ENCODE assay signal across 24 mouse cellular contexts in the genomic region with DNA sequence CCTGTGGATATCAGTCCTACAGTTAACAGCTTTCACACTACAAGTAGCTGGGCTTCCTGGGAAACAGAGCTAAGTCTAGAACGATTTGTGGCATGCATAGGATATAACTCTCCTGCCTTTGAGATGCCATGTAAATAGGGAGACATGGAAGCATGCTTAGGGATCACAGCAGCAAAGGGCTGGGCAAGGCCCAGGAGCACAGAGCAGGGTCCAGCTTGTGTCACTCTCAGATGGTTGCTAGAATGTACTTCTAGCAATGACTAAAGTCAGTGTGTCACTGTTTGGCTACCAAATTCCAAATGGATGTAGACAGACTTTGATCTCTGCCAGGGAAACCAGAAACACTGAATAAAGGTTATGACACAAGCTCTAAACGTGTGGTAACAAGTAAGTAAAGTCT.
DNase-seq lines count a peak whose midpoint lies in the region; ATAC-seq and TF ChIP-seq lines count a peak whose summit lies in the region.
"Had no signal": no experiment of that assay in that cellular context is flagged by ENCODE, and none has a peak within 500 bp of the region (broad histone marks: within the 10 kb centered on the region; RNA-seq: fewer than 3 reads in every experiment).

No protein-coding gene starts in this region.

- ATAC-seq in heart, embryonic 13.5 days (ENCODE audit: extremely low read depth, insufficient number of reproducible peaks, low FRiP score, low TSS enrichment): no peak
- peak; percentile 95 for ATAC-seq in liver, postnatal 0 days
- peak; percentile 35; the same call in 1 of the 2 replicates for ATAC-seq in intestine, embryonic 15.5 days
- peak; percentile 74 for ATAC-seq in stomach, postnatal 0 days (ENCODE audit: low FRiP score, low TSS enrichment)
- ATAC-seq in forebrain, postnatal 0 days: no peak
- ATAC-seq: activated CD4-positive, CD25-positive, alpha-beta regulatory T cell, adult 4 months; forebrain, embryonic 14.5 days; hindbrain, embryonic 16.5 days had no signal

- TF ChIP-seq CTCF in liver, postnatal 0 days (IDR thresholded peaks at IDR 0.05; ENCODE audit: low read depth): no peak
- TF ChIP-seq CTCF in stomach, postnatal 0 days (IDR thresholded peaks at IDR 0.05; ENCODE audit: low read depth): no peak
- no peak for TF ChIP-seq CTCF in forebrain, postnatal 0 days (IDR thresholded peaks at IDR 0.05; ENCODE audit: low read depth)

- TF ChIP-seq EP300 in liver, postnatal 0 days (IDR thresholded peaks at IDR 0.05; ENCODE audit: low read depth): no peak
- no peak for TF ChIP-seq EP300 in stomach, postnatal 0 days (optimal IDR thresholded peaks at IDR 0.05)

- no peak overlapping the region for H3K9ac ChIP-seq in heart, embryonic 13.5 days
- H3K9ac ChIP-seq in liver, postnatal 0 days (replicated peaks): no peak overlapping the region
- H3K9ac ChIP-seq in intestine, embryonic 15.5 days: no peak overlapping the region
- H3K9ac ChIP-seq in stomach, postnatal 0 days (ENCODE audit: low read length): no peak overlapping the region
- H3K9ac ChIP-seq in forebrain, postnatal 0 days: no peak overlapping the region
- H3K9ac ChIP-seq: embryonic facial prominence, embryonic 12.5 days; embryonic facial prominence, embryonic 15.5 days; hindbrain, embryonic 13.5 days had no signal

- H3K4me1 ChIP-seq in heart, embryonic 13.5 days: peaks cover 28% of the 10 kb centered on the region
- 0 out of 2 replicates have a peak, but pooled peaks cover 2% of the 10 kb centered on the region for H3K4me1 ChIP-seq in liver, postnatal 0 days (ENCODE audit: insufficient read depth)
- H3K4me1 ChIP-seq in intestine, embryonic 15.5 days (replicated peaks): no peaks in the 10 kb centered on the region
- H3K4me1 ChIP-seq in stomach, postnatal 0 days (replicated peaks; ENCODE audit: control insufficient read depth, insufficient read depth): 0 out of 2 replicates have a peak, but pooled peaks cover 2% of the 10 kb centered on the region
- H3K4me1 ChIP-seq in forebrain, postnatal 0 days (ENCODE audit: insufficient read depth): no peaks in the 10 kb centered on the region
- H3K4me1 ChIP-seq: embryonic facial prominence, embryonic 15.5 days had no signal

- no peaks in the 10 kb centered on the region for H3K27me3 ChIP-seq in heart, embryonic 13.5 days (replicated peaks)
- no peaks in the 10 kb centered on the region for H3K27me3 ChIP-seq in liver, postnatal 0 days (ENCODE audit: insufficient read depth, low read length)
- H3K27me3 ChIP-seq in intestine, embryonic 15.5 days (replicated peaks): no peaks in the 10 kb centered on the region
- H3K27me3 ChIP-seq in stomach, postnatal 0 days (ENCODE audit: control insufficient read depth, insufficient read depth, low read length): no peaks in the 10 kb centered on the region
- H3K27me3 ChIP-seq in forebrain, postnatal 0 days (ENCODE audit: insufficient read depth, low read length): no peaks in the 10 kb centered on the region
- H3K27me3 ChIP-seq: embryonic facial prominence, embryonic 12.5 days; embryonic facial prominence, embryonic 15.5 days; hindbrain, embryonic 13.5 days had no signal

- no peak for DNase-seq in heart, postnatal 25 days (ENCODE audit: low spot score)
- DNase-seq in liver, postnatal 0 days: no peak
- DNase-seq in liver: no peak
- no peak for DNase-seq in stomach, postnatal 0 days (ENCODE audit: low spot score)
- DNase-seq in forebrain, postnatal 0 days: no peak
- no peak for DNase-seq in retina, embryonic 14.5 days (ENCODE audit: low spot score)
- DNase-seq: adrenal gland, postnatal 10 days; adrenal gland, postnatal 36 days; cerebellum, adult 18-20 months; cerebellum, adult 9-10 months; cerebellum, postnatal 14 days; gastrocnemius, postnatal 25 days; heart, adult 2 months; heart, postnatal 14 days had no signal

- H3K9me3 ChIP-seq in heart, embryonic 13.5 days: no peaks in the 10 kb centered on the region
- H3K9me3 ChIP-seq in liver, postnatal 0 days (ENCODE audit: low read length): no peaks in the 10 kb centered on the region
- H3K9me3 ChIP-seq in intestine, embryonic 15.5 days: no peaks in the 10 kb centered on the region
- no peaks in the 10 kb centered on the region for H3K9me3 ChIP-seq in stomach, postnatal 0 days (ENCODE audit: control insufficient read depth, low read length)
- no peaks in the 10 kb centered on the region for H3K9me3 ChIP-seq in forebrain, postnatal 0 days (ENCODE audit: low read length)
- H3K9me3 ChIP-seq: embryonic facial prominence, embryonic 12.5 days; embryonic facial prominence, embryonic 15.5 days; hindbrain, embryonic 10.5 days; hindbrain, embryonic 13.5 days had no signal

- intact Hi-C loops in heart, postnatal 25 days (cut with DNase I): no loop called here

- peak overlapping the region; percentile 37; the same call in 1 of the 2 replicates for H3K27ac ChIP-seq in heart, embryonic 13.5 days (replicated peaks)
- H3K27ac ChIP-seq in liver, postnatal 0 days (ENCODE audit: low read depth): no peak overlapping the region
- no peak overlapping the region for H3K27ac ChIP-seq in intestine, embryonic 15.5 days
- H3K27ac ChIP-seq in stomach, postnatal 0 days (replicated peaks): no peak overlapping the region
- H3K27ac ChIP-seq in forebrain, postnatal 0 days (ENCODE audit: low read depth, low read length): no peak overlapping the region
- H3K27ac ChIP-seq: embryonic facial prominence, embryonic 12.5 days; embryonic facial prominence, embryonic 15.5 days; heart, adult 2 months; hindbrain, embryonic 10.5 days; hindbrain, embryonic 13.5 days had no signal

- WGBS in heart, embryonic 13.5 days: 51% methylated on average over 2 of the region's 2 CpGs
- 60% methylated on average over 2 of the region's 2 CpGs for WGBS in liver, postnatal 0 days (ENCODE audit: insufficient replicate concordance)
- WGBS in intestine, embryonic 15.5 days: 70% methylated on average over 2 of the region's 2 CpGs
- 52% methylated on average over 2 of the region's 2 CpGs for WGBS in stomach, postnatal 0 days
- WGBS in forebrain, postnatal 0 days: 83% methylated on average over 2 of the region's 2 CpGs

- H3K36me3 ChIP-seq in heart, embryonic 13.5 days: no peaks in the 10 kb centered on the region
- no peaks in the 10 kb centered on the region for H3K36me3 ChIP-seq in liver, postnatal 0 days (replicated peaks; ENCODE audit: insufficient read depth, low read length)
- no peaks in the 10 kb centered on the region for H3K36me3 ChIP-seq in intestine, embryonic 15.5 days
- H3K36me3 ChIP-seq in stomach, postnatal 0 days (ENCODE audit: control insufficient read depth, insufficient read depth, low read length): no peaks in the 10 kb centered on the region
- no peaks in the 10 kb centered on the region for H3K36me3 ChIP-seq in forebrain, postnatal 0 days (ENCODE audit: insufficient read depth)
- H3K36me3 ChIP-seq: embryonic facial prominence, embryonic 12.5 days; embryonic facial prominence, embryonic 15.5 days; hindbrain, embryonic 10.5 days; hindbrain, embryonic 13.5 days had no signal

- no peak overlapping the region for H3K4me3 ChIP-seq in heart, embryonic 13.5 days
- no peak overlapping the region for H3K4me3 ChIP-seq in liver, postnatal 0 days (ENCODE audit: low read depth, low read length)
- H3K4me3 ChIP-seq in intestine, embryonic 15.5 days (replicated peaks): no peak overlapping the region
- no peak overlapping the region for H3K4me3 ChIP-seq in stomach, postnatal 0 days (ENCODE audit: low read depth, low read length)
- no peak overlapping the region for H3K4me3 ChIP-seq in forebrain, postnatal 0 days (ENCODE audit: low read depth, low read length)
- H3K4me3 ChIP-seq: embryonic facial prominence, embryonic 12.5 days; embryonic facial prominence, embryonic 15.5 days; heart, adult 2 months; hindbrain, embryonic 10.5 days; hindbrain, embryonic 13.5 days had no signal

- H3K4me2 ChIP-seq in heart, embryonic 13.5 days: no peak overlapping the region
- H3K4me2 ChIP-seq in liver, postnatal 0 days (ENCODE audit: low read depth, low read length): no peak overlapping the region
- no peak overlapping the region for H3K4me2 ChIP-seq in intestine, embryonic 15.5 days (replicated peaks)
- no peak overlapping the region for H3K4me2 ChIP-seq in stomach, postnatal 0 days (replicated peaks; ENCODE audit: low read depth)
- H3K4me2 ChIP-seq in forebrain, postnatal 0 days (ENCODE audit: low read depth): no peak overlapping the region
- H3K4me2 ChIP-seq: embryonic facial prominence, embryonic 12.5 days; embryonic facial prominence, embryonic 15.5 days; heart, embryonic 11.5 days; hindbrain, embryonic 13.5 days had no signal

Comparison
In these comparisons a context has a peak if more than half of its experiments do, and no peak if none do; other contexts are left out.
1. ATAC-seq: peak in liver, postnatal 0 days (single experiment), intestine, embryonic 15.5 days (single experiment) and stomach, postnatal 0 days (single experiment); none in heart, embryonic 13.5 days (single experiment) and forebrain, postnatal 0 days (single experiment).